Mouse (Mus musculus): Measurements from ENCODE around the gene Plekhd1.

Plekhd1 gene

DNA sequence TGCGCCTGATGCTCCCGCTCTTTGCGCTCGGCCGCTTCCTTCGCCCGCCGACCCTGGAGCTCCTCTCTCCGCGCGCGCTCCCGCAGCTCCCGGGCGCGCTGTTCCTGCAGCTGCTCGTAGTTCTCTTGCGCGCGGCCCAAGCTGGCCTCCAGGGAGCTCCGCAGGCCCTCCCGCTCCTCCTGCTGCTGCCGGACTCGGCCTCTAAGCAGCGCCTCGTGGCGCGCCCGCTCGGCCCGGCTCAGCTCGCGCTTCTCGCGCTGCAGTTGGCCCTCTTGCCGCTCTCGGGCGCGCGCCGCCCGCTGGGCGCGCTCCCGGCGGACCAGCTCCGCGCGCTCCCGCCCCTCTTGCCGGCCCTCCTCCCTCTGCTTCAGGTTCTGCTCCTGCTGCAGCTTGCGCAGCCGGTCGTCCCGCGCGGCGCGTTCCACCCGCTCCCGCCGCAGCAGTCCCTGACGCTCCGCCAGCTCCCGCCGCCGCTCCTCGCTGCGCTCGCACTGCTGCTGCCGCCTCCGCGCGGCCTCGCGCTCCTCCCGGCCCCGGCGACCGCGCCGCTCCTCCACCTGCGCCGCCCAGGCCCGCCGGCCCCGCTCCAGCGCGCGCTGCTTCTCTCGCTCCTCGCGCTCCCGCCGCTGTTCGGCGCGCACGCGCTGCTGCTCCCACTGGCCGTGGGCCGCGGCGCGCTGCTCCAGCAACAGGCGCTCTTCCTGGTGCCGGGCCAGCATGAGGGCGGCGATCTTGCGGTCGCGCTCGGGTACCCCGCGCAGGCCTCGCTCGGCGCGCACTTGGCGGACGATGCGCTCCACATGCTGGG, 65.6 kb downstream of the Plekhd1 start:
- DNase-seq (ENCODE audit: low read depth), result peak; percentile 30

- no peak for DNase-seq (ENCODE audit: low read depth)
Observed at GRCm38 (mm10) chr12:80758559-80759386, 66.4 kb downstream of the Plekhd1 start.

DNA sequence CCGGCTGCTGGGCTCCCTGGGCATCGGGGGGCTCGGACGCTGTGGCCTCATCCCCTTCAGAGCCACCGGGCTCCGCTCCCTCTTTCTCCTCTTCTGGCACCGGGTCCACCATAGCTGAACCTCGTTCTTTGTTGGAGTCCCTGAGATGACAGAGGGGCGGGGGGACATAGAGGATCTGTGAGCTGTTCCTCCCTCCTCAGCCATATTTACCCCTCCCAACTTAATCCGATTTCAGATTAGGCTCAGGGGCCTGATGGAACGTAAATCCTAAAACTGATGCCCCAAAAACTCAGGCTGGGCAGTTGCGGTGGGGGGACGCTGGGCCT, 67.0 kb downstream of the Plekhd1 start:
- DNase-seq (ENCODE audit: low read depth), result no peak

DNA sequence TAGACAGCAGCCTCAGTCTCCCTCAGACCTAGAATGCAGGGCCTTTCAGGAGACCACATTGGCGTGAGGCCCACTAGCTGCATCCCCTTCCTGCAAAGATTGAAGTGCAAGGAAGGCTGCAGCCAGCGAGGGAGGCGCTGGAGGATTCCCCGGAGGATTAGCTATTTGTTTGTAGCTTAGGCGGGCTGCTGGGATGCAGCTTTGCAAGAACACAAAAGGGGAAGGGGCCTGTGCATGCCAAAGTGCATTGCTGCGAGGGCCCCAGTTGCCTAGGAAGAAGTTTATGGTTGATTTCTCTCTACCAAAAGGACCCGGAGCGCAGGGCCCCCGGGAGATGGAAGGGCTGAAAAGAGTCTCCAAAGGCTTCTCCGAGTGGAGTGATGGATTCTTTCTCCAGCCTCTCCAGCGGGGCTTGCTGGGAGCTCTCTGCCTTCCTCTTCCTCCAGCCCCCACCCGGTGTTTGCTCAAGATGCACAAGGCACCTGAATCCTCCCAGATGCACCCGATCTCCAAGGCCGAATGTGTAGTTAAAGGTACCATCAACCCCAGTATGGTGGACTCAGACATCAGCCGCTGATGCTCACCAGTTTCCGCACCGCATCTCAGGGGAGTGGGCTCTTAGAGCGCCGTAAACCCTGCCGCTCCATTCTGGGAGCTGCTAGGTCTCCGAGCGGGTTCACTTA, 67.5 kb downstream of the Plekhd1 start:
- no peak for DNase-seq (ENCODE audit: low read depth)

- DNase-seq (ENCODE audit: low read depth), result peak; percentile 87
Observed at GRCm38 (mm10) chr12:80760396-80760801, 68.0 kb downstream of the Plekhd1 start, which contains the start of gene Ccdc177. Gene Ccdc177, minus strand, starts transcription at chr12:80760687.

GRCm38 (mm10) chr12:80762982-80763381, 70.6 kb downstream of the Plekhd1 start:
- DNase-seq (ENCODE audit: low read depth), result no peak

DNA sequence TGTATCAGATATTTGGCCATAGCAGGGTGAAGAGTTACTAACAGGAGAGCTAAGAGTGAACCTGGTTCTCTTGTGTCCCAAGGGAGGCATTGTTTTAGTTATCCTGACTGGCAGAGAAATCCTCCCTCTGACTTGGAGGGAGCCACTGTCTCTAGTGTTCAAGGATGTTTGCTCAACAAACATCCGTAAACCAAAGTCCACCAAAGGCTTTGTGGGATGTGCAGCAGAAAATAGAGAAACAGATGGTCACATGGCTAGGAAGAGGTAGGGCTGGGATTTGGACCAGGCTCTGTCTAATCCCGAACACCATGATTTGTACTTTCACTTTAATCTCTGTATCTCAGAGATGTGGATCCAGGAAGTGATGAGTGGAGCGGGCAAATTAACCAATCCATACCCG, 71.7 kb downstream of the Plekhd1 start:
- DNase-seq (ENCODE audit: low read depth), result no peak

GRCm38 (mm10) chr12:80769697-80770096, 77.3 kb downstream of the Plekhd1 start:
- peak; percentile 87 for DNase-seq (ENCODE audit: low read depth)

All from naive thymus-derived CD4-positive, alpha-beta T cell, adult 2 months (primary cell).